Mouse (Mus musculus): ENCODE results near the gene Pou2f3. TPM values are rescaled to one million over a fixed set of nuclear protein-coding genes. Genes with fewer than 3 reads are reported as not detected.

The Pou2f3 gene
- polyA plus RNA-seq, 1 experiment: 1.2 TPM

GRCm38 (mm10) chr9:43105664-43106361 is 104.4 kb downstream of the Pou2f3 start:
- no peaks in the 10 kb centered on the region for H3K27me3 ChIP-seq (ENCODE audit: control insufficient read depth, insufficient read depth, low read length)
- TF ChIP-seq POLR2A (IDR thresholded peaks at IDR 0.05; ENCODE audit: control insufficient read depth, low read depth, low read length): peak; percentile 67; the same call in 1 of the 2 replicates
- TF ChIP-seq CTCF (IDR thresholded peaks at IDR 0.05; ENCODE audit: control insufficient read depth, insufficient read depth, insufficient replicate concordance, low read depth, low read length): no peak

GRCm38 (mm10) chr9:43104873-43105663 is 105.1 kb downstream of the Pou2f3 start:
- TF ChIP-seq CTCF (IDR thresholded peaks at IDR 0.05; ENCODE audit: control insufficient read depth, insufficient read depth, insufficient replicate concordance, low read depth, low read length) (no peak), POLR2A (IDR thresholded peaks at IDR 0.05; ENCODE audit: control insufficient read depth, low read depth, low read length) (no peak)
- peak overlapping the region; percentile 93 for H3K27ac ChIP-seq (ENCODE audit: control insufficient read depth, insufficient read depth, low read depth, low read length)
- no peaks in the 10 kb centered on the region for H3K27me3 ChIP-seq (ENCODE audit: control insufficient read depth, insufficient read depth, low read length)
- peaks cover 11% of the 10 kb centered on the region for H3K4me1 ChIP-seq (ENCODE audit: control insufficient read depth, insufficient read depth, low read length)
- no peaks in the 10 kb centered on the region for H3K36me3 ChIP-seq (ENCODE audit: control insufficient read depth, insufficient read depth, low read length)
- H3K4me3 ChIP-seq (ENCODE audit: control insufficient read depth, low read depth, low read length): peak overlapping the region; percentile 97

More at GRCm38 (mm10) chr9:43105664-43106361, 104.4 kb downstream of the Pou2f3 start:
- Histone ChIP-seq H3K4me1 (ENCODE audit: control insufficient read depth, insufficient read depth, low read length) (peaks cover 11% of the 10 kb centered on the region), H3K4me3 (ENCODE audit: control insufficient read depth, low read depth, low read length) (peak overlapping the region; percentile 97), H3K36me3 (ENCODE audit: control insufficient read depth, insufficient read depth, low read length) (no peaks in the 10 kb centered on the region), H3K27ac (ENCODE audit: control insufficient read depth, insufficient read depth, low read depth, low read length) (peak overlapping the region; percentile 93)

GRCm38 (mm10) chr9:43104526-43104872 is 105.7 kb downstream of the Pou2f3 start:
- Histone ChIP-seq H3K4me1 (ENCODE audit: control insufficient read depth, insufficient read depth, low read length) (peaks cover 11% of the 10 kb centered on the region), H3K36me3 (ENCODE audit: control insufficient read depth, insufficient read depth, low read length) (no peaks in the 10 kb centered on the region), H3K27ac (ENCODE audit: control insufficient read depth, insufficient read depth, low read depth, low read length) (no peak overlapping the region; the same call in 1 of the 2 replicates), H3K4me3 (ENCODE audit: control insufficient read depth, low read depth, low read length) (peak overlapping the region; percentile 97), H3K27me3 (ENCODE audit: control insufficient read depth, insufficient read depth, low read length) (no peaks in the 10 kb centered on the region)
- TF ChIP-seq CTCF (IDR thresholded peaks at IDR 0.05; ENCODE audit: control insufficient read depth, insufficient read depth, insufficient replicate concordance, low read depth, low read length): no peak

GRCm38 (mm10) chr9:43103675-43104299 is 106.4 kb downstream of the Pou2f3 start:
- TF ChIP-seq POLR2A (IDR thresholded peaks at IDR 0.05; ENCODE audit: control insufficient read depth, low read depth, low read length) (no peak), CTCF (IDR thresholded peaks at IDR 0.05; ENCODE audit: control insufficient read depth, insufficient read depth, insufficient replicate concordance, low read depth, low read length) (no peak)
- H3K4me3 ChIP-seq (ENCODE audit: control insufficient read depth, low read depth, low read length): no peak overlapping the region
- H3K27ac ChIP-seq (ENCODE audit: control insufficient read depth, insufficient read depth, low read depth, low read length): no peak overlapping the region
- peaks cover 11% of the 10 kb centered on the region for H3K4me1 ChIP-seq (ENCODE audit: control insufficient read depth, insufficient read depth, low read length)
- H3K36me3 ChIP-seq (ENCODE audit: control insufficient read depth, insufficient read depth, low read length): no peaks in the 10 kb centered on the region
- H3K27me3 ChIP-seq (ENCODE audit: control insufficient read depth, insufficient read depth, low read length): no peaks in the 10 kb centered on the region

- TF ChIP-seq POLR2A (IDR thresholded peaks at IDR 0.05; ENCODE audit: control insufficient read depth, low read depth, low read length) (no peak), CTCF (IDR thresholded peaks at IDR 0.05; ENCODE audit: control insufficient read depth, insufficient read depth, insufficient replicate concordance, low read depth, low read length) (no peak)
- Histone ChIP-seq H3K27ac (ENCODE audit: control insufficient read depth, insufficient read depth, low read depth, low read length) (no peak overlapping the region), H3K27me3 (ENCODE audit: control insufficient read depth, insufficient read depth, low read length) (no peaks in the 10 kb centered on the region), H3K36me3 (ENCODE audit: control insufficient read depth, insufficient read depth, low read length) (no peaks in the 10 kb centered on the region), H3K4me3 (ENCODE audit: control insufficient read depth, low read depth, low read length) (no peak overlapping the region), H3K4me1 (ENCODE audit: control insufficient read depth, insufficient read depth, low read length) (peaks cover 11% of the 10 kb centered on the region)
Measured at GRCm38 (mm10) chr9:43102931-43103330, 107.2 kb downstream of the Pou2f3 start.

GRCm38 (mm10) chr9:43101936-43102595 is 108.1 kb downstream of the Pou2f3 start:
- peaks cover 9% of the 10 kb centered on the region for H3K4me1 ChIP-seq (ENCODE audit: control insufficient read depth, insufficient read depth, low read length)
- no peaks in the 10 kb centered on the region for H3K27me3 ChIP-seq (ENCODE audit: control insufficient read depth, insufficient read depth, low read length)
- H3K27ac ChIP-seq (ENCODE audit: control insufficient read depth, insufficient read depth, low read depth, low read length): no peak overlapping the region
- TF ChIP-seq POLR2A (IDR thresholded peaks at IDR 0.05; ENCODE audit: control insufficient read depth, low read depth, low read length) (no peak), CTCF (IDR thresholded peaks at IDR 0.05; ENCODE audit: control insufficient read depth, insufficient read depth, insufficient replicate concordance, low read depth, low read length) (no peak)
- H3K36me3 ChIP-seq (ENCODE audit: control insufficient read depth, insufficient read depth, low read length): no peaks in the 10 kb centered on the region
- H3K4me3 ChIP-seq (ENCODE audit: control insufficient read depth, low read depth, low read length): no peak overlapping the region

- H3K4me1 ChIP-seq (ENCODE audit: control insufficient read depth, insufficient read depth, low read length): no peaks in the 10 kb centered on the region
- no peak overlapping the region for H3K4me3 ChIP-seq (ENCODE audit: control insufficient read depth, low read depth, low read length)
- TF ChIP-seq POLR2A (IDR thresholded peaks at IDR 0.05; ENCODE audit: control insufficient read depth, low read depth, low read length) (no peak), CTCF (IDR thresholded peaks at IDR 0.05; ENCODE audit: control insufficient read depth, insufficient read depth, insufficient replicate concordance, low read depth, low read length) (no peak)
- no peaks in the 10 kb centered on the region for H3K36me3 ChIP-seq (ENCODE audit: control insufficient read depth, insufficient read depth, low read length)
- H3K27me3 ChIP-seq (ENCODE audit: control insufficient read depth, insufficient read depth, low read length): no peaks in the 10 kb centered on the region
- no peak overlapping the region for H3K27ac ChIP-seq (ENCODE audit: control insufficient read depth, insufficient read depth, low read depth, low read length)
Measured at GRCm38 (mm10) chr9:43098922-43099321, 111.2 kb downstream of the Pou2f3 start.

Measured in testis, adult 2 months (tissue).